Mouse (Mus musculus): ENCODE measurements around the gene Zmat5.
A peak's percentile ranks its signal among the peaks of the same experiment; 100 is the strongest.

The Zmat5 gene

GRCm38 (mm10) chr11:4738719-4739118 is 34.2 kb downstream of the Zmat5 start:
- DNase-seq: no peak

GRCm38 (mm10) chr11:4740785-4741184 is 36.3 kb downstream of the Zmat5 start:
- no peak for DNase-seq

DNA sequence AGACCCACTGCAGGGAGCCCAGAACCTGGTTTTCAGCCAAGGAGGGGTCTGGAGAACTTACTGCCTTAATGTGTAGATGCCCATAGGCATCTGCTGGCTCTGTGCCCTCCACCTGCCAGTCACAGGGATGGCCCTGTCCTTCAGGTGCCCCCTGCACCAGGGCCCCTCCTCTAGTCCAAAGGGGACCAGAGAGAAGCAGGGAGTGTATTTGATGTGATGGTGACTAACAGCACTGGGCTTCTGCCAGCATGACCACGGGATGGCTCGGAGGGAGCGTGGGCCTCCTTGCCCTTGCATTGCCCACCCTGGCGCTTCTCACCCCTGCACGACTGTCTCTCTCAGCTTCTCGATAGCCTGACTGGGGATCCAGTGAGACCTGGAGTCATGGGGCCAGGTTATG is 40.2 kb downstream of the Zmat5 start:
- DNase-seq: no peak

GRCm38 (mm10) chr11:4745969-4746368 is 41.5 kb downstream of the Zmat5 start:
- no peak for DNase-seq

DNA sequence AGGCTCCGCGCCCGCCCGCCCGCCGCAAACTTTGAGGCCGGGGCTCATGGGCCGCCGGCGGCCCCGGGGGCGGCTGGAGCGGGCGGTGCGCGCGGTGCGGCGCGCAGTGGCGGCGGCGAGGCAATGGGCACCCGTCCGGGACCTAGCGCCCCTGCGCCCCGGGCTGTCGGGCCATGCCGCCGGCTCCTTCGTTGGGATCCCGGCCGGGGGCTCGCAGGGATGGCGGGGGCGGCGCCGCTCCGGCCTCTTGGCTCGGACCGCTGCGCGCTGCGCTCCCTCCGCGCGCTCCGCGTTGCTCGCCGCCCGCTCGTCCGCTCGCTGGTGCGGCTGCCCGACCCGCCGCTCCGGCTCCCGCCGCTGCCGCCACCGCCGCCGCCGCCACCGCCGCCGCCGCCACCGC is 42.3 kb downstream of the Zmat5 start, which contains the start of gene Cabp7:
Cabp7 (minus strand) TSS at position 46 of the 400 bp plus-strand sequence.
- no peak for DNase-seq

GRCm38 (mm10) chr11:4747285-4747684 is 42.8 kb downstream of the Zmat5 start:
- DNase-seq: no peak

DNA sequence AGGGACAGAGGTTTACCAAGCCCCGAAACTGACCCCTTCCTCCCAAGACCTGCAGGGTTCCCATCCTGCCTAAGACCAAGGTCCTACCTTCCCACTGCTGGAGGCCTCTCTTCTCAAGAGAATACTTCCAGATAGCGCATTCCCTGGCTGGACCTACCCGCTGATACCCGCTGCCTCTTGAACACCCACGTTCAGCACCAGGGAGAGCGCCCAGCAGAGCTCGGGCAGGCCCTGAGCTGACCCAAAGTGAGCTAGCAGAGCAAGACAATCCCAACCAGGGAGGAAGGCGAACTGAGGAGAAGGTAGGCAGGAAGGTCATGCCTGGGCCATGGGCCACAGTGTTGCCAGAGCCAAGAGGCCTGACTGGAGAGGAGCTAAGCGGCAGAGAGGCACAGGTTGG is 45.8 kb downstream of the Zmat5 start:
- peak; percentile 58 for DNase-seq

DNA sequence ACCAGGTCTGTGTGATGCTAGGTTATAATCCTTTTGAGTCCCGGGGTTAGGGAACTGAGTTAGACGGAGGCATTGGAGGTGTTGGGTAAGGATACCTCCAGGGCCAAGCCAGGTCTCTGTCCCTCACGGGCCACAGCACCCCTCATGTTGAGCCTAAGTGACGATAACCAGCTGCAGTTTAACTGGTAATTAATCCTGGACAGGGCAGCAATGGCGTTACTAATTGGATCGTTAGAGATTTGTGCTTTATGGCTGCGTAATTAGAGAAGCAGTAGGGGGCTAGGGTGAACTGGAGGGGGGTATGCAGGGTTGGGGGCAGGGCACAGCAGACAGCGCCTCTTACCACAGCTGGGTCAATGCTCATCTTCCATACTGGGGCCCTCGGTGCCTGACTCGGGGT is 48.4 kb downstream of the Zmat5 start:
- DNase-seq: no peak

- DNase-seq: no peak
Observed at GRCm38 (mm10) chr11:4754036-4754435, 49.6 kb downstream of the Zmat5 start.

GRCm38 (mm10) chr11:4754867-4755266 is 50.4 kb downstream of the Zmat5 start:
- no peak for DNase-seq

DNA sequence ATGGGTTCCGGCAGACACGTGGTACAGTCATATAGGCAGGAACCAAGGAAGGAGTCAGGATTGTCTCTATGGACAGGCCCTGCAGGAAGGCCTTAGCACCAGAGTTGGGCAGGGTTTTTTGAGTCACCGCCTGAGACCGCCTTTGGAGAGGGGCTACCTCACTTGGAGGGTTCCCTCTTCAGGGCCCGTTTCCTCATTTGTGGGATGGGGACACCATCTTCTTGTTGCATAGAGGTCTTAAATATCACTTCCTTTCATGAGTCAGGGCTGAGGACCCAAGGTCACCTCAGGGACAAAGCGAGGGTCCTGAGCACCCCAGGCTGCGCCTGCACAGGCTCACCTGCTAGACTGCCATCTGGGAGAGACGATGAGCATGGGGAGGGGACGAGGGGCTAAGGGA is 52.0 kb downstream of the Zmat5 start:
- no peak for DNase-seq

- no peak for DNase-seq
Observed at GRCm38 (mm10) chr11:4756984-4757788, 52.7 kb downstream of the Zmat5 start.

DNA sequence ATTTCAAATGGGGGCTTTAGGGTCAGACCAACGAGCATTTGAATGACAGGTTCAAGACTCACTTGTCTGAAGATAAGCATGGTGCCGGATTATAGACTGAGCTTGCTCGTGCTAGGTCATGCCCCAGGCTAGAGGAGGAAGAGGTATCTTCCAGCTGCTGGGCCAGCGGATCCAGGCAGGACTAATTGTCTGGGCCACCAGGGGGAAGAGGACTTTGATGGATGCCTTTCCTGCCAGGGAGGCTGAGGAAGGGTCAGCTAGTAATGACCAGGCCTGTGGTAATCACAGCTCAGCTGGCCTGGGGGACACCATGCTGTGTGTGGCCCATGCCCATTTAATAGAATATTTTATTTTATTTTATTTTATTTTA is 53.3 kb downstream of the Zmat5 start:
- no peak for DNase-seq

DNA sequence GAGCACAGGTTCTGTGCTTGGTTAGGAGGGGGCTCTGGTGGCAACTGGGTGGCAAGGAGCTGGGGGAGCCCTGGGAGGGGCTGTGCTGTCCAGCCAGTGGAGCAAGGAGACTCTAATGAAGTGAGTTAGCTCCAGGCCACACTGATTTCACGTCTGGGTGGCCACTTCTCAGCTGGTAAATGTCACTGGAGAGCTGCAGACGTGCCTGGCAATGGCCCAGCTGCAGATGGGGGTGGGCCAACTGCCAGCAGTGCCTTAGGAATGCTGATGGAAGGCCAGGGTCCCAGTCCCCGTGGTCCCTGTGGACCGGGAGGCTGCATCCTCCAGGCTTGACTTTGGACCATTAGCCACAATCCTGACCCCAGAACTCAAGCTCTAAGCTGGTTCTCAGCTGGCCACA is 56.0 kb downstream of the Zmat5 start:
- no peak for DNase-seq

DNA sequence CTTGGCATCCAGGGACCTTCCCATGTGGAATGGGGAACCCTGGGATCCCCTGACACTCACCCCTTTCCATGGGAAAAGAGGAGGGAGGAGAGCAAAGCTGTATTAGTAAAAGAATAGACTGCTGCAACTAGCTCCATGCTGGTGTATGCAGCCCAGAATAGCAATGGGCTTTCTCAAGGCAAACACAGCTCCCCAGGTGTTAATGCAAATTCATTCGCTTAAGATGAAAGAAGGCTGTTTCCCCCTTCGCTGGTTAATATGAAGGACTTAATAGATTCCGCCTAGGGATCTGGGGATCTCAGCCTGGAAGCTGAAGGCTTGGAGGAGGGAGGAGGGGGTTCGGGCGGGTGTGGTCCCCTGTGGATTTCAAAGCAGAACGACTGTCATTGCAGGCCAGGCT is 57.5 kb downstream of the Zmat5 start:
- no peak for DNase-seq

GRCm38 (mm10) chr11:4762511-4762910 is 58.0 kb downstream of the Zmat5 start:
- DNase-seq: no peak

DNA sequence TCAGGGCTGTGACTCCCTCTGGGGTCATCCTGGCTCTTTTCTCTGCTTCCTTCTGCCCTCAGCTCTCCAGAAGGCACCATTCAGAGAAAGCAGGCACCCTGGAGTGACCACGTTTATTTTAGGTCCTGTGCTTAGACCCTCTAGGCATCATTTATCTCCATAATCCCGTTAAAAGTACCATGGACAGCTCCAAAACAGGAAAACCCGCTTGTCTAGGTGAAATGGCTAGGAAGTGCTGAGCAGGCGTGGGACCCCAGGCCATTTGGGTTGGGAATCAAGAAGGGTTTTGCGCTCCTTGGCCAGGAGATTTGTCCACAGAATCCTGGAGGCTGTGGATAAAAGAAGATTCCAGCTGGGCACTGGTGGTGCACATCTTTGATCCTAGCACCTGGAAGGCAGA is 59.2 kb downstream of the Zmat5 start:
- no peak for DNase-seq

DNA sequence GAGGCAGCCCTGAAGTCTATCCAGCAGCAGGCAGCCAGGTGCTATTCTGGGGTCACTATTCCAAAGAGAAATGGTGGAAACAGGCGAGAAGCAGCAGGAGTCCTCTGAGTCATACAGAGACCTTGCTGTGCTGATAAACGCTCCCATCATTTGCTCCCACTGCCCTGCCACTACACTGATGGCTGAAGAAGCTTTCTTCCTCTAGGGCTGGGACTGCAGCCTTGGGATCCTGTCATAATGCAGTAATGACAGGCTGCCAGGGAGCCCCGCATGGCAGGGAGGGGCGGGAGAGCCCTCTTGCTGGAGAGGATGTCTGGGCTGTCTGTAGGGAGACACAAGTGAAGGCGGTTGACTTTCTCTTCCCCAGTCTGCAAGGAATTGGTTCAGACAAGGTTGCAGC is 60.0 kb downstream of the Zmat5 start:
- no peak for DNase-seq

- DNase-seq: no peak
Observed at GRCm38 (mm10) chr11:4768399-4768798, 63.9 kb downstream of the Zmat5 start.

GRCm38 (mm10) chr11:4769293-4769692 is 64.8 kb downstream of the Zmat5 start:
- no peak for DNase-seq

DNA sequence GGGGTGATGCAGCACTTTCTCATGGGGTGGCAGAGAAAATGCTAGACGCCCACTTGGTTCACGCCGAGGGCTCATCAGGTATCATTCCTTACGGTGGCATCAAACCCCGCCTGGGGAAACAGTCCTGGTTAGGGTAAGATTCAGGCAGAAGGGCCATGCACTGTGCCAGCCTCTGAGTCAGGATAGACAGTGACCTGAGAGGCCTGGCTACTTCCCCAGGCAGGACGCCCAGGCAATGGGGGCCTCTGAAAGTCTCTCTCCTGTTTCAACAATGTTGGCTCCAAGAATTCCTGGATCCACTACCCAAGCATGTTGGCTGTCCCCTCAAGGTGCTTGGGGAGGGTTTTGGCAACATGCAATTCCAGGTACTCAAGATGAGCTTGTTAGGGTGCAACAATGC is 65.4 kb downstream of the Zmat5 start:
- no peak for DNase-seq

DNA sequence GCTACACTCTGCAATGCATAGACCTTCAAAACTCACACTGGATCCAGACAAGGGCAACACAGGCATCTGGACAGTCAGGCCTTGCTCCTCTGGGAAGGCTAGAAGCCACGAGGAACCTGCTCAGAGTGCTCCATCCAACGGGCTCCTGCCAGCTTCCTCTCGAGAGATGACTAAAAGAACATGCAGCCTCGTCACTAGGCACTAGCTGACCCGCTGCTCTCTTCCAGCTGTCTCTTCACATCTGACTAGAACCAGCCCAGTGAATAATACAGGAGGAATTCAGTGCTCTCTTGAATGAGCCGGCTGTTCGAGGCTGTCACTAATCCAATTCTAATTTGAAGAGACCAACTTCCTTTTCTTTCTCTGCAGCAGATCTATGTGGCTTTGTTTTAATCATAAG is 67.3 kb downstream of the Zmat5 start:
- no peak for DNase-seq

DNA sequence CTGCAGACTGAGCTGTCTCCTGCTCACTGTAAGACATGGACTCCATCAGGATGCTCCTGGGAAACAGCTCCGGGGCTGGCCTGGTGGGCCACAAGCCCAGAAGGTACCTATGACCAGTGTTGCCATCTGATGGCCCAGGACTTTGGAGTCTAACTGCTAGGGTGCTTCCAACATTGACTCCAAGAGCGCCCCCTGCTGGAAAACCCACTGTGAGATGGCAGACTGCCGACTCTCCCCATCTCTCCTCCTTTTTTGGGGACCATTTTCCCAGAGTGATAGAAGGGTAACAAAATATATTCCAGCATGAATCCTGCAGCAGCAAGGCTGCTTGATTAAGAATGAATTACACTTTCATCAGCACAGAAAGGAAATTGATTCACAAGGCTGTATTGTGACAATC is 68.4 kb downstream of the Zmat5 start:
- DNase-seq: peak; percentile 71

DNA sequence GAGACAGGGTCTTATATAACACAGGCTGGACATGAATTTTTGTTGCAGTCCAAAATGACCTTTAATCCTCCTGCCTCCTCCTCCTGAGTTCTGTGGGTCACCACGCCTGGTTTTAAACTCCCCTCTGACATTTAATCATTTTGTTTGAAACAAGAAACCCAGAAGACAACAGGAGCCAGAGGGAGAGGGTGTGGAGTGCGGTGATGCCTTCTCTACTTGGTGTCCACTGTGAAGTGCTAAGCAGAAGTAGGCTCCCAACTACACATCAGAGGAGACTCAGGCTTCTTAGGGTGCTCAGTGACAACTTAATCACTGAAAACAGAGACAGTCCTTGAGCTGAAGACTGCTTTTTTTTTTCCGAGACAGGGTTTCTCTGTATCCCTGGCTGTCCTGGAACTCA is 76.4 kb downstream of the Zmat5 start:
- no peak for DNase-seq

- DNase-seq: no peak
Observed at GRCm38 (mm10) chr11:4783116-4783515, 78.6 kb downstream of the Zmat5 start.
